Comparison of ENCODE assay signal across 8 mouse cellular contexts in the genomic region with DNA sequence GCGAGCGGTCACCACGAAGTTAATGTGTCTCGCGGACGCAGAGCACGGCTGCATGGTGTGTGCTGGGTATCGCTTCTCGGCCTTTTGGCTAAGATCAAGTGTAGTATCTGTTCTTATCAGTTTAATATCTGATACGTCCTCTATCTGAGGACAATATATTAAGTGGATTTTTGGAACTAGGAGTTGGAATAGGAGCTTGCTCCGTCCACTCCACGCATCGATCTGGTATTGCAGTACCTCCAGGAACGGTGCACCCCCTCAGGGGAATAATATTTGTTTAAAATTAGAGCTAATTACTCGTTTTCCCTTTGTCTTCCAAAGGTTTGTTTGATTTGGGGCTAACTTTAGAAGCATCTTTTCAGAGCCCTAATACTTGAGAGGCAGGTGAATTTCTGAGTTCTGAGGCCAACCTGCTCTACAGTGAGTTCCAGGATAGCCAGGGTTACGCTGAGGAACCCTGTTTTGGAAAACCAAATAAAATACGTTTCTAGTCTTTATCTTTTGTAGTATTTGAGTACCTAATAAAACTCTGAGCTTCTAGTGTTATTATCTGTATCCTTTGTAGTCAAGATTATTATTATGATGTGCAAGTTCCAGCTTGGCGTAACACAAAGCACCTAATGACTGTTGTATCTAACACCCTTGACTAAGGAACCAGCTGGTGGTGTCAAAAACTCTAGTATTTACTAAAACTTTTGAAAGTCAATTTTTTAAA. TPM values are rescaled to one million over a fixed set of nuclear protein-coding genes. Genes with fewer than 3 reads are reported as not detected.
A peak's percentile ranks its signal among the peaks of the same experiment; 100 is the strongest.
DNase-seq lines count a peak whose midpoint lies in the region; TF ChIP-seq lines count a peak whose summit lies in the region.

No protein-coding gene starts in this region.

- intact Hi-C loops in left cerebral cortex, adult 2 months (cut with DNase I) = no loop called here

- TF ChIP-seq EP300 in MEL (IDR thresholded peaks at IDR 0.05; ENCODE audit: low read depth in 1 of 2, low read length in 2 of 2) = 0 out of 4 replicates have a peak, but pooled peaks of 1 of the 2 experiments have one; percentile 23

- DNase-seq in left cerebral cortex, adult 2 months (ENCODE audit: extremely low spot score in 1 of 2, low spot score in 2 of 2) = no peak
- no peak for DNase-seq in left cerebral cortex, adult 11 months (ENCODE audit: low spot score)
- DNase-seq in MEL (ENCODE audit: low read depth, low spot score) (peak; percentile 97), liver (peak; percentile 80)
- peak; percentile 93 for DNase-seq in embryo, embryonic 10.5 days (ENCODE audit: low spot score)
- peak; percentile 76 for DNase-seq in hindbrain, embryonic 10.5 days (ENCODE audit: low spot score)
- DNase-seq in neural tube, embryonic 10.5 days (ENCODE audit: extremely low spot score, low spot score) = peak; percentile 66
- no peak for DNase-seq in gastrocnemius, postnatal 25 days

- no peaks in the 10 kb centered on the region for H3K79me2 ChIP-seq in MEL (ENCODE audit: control insufficient read depth, insufficient read depth, low read length, poor library complexity)

- H3K4me1 ChIP-seq in MEL (ENCODE audit: control insufficient read depth in 1 of 2, insufficient read depth in 2 of 2, low read length in 2 of 2) = peaks cover 0 to 6% of the 10 kb centered on the region in 2 experiments; a peak in 1 of 4 replicates
- H3K4me1 ChIP-seq in hindbrain, embryonic 10.5 days (replicated peaks) = peaks cover 10% of the 10 kb centered on the region

- H3K36me3 ChIP-seq in MEL (ENCODE audit: control insufficient read depth in 1 of 2, insufficient read depth in 2 of 2, low read length in 2 of 2) = no peaks in the 10 kb centered on the region
- H3K36me3 ChIP-seq in hindbrain, embryonic 10.5 days = no peaks in the 10 kb centered on the region

- 2% methylated on average over 12 of the region's 18 CpGs for WGBS in hindbrain, embryonic 10.5 days

- TF ChIP-seq CTCF in left cerebral cortex, adult 2 months (IDR thresholded peaks at IDR 0.05) = no peak
- no peak for TF ChIP-seq CTCF in MEL (IDR thresholded peaks at IDR 0.05 in 2 of 3, conservative IDR thresholded peaks at IDR 0.05 in 1 of 3; ENCODE audit: control insufficient read depth in 1 of 3, insufficient read depth in 1 of 3, low read depth in 2 of 3, low read length in 3 of 3, poor library complexity in 1 of 3, severe bottlenecking in 1 of 3)

- H3K27me3 ChIP-seq in MEL (ENCODE audit: control insufficient read depth in 1 of 2, insufficient read depth in 2 of 2, low read length in 2 of 2) = peaks cover 0 to 4% of the 10 kb centered on the region in 2 experiments; a peak in 2 of 4 replicates
- H3K27me3 ChIP-seq in hindbrain, embryonic 10.5 days (ENCODE audit: insufficient read depth, poor library complexity, severe bottlenecking) = peaks cover 26% of the 10 kb centered on the region

- H3K4me3 ChIP-seq in left cerebral cortex, adult 2 months = 0 out of 2 replicates have a peak overlapping the region, but pooled peaks have one; percentile 13
- no peak overlapping the region for H3K4me3 ChIP-seq in MEL (ENCODE audit: control insufficient read depth in 1 of 2, insufficient read depth in 1 of 2, low read depth in 2 of 2, low read length in 2 of 2)
- H3K4me3 ChIP-seq in hindbrain, embryonic 10.5 days = no peak overlapping the region

- no peaks in the 10 kb centered on the region for H3K9me3 ChIP-seq in MEL (replicated peaks; ENCODE audit: insufficient read depth, low read length)
- 0 out of 2 replicates have a peak, but pooled peaks cover 5% of the 10 kb centered on the region for H3K9me3 ChIP-seq in hindbrain, embryonic 10.5 days

- no peak overlapping the region for H3K9ac ChIP-seq in MEL (ENCODE audit: control insufficient read depth, low read depth, low read length, poor library complexity, severe bottlenecking)

- TF ChIP-seq RAD21 in MEL (IDR thresholded peaks at IDR 0.05; ENCODE audit: low read depth, low read length) = no peak

- TF ChIP-seq POLR2A in MEL (IDR thresholded peaks at IDR 0.05; ENCODE audit: control insufficient read depth in 1 of 2, insufficient read depth in 1 of 2, low read depth in 1 of 2, low read length in 2 of 2, poor library complexity in 1 of 2) = peak; percentile 80 to 91

- no peak overlapping the region for H3K27ac ChIP-seq in left cerebral cortex, adult 2 months
- no peak overlapping the region for H3K27ac ChIP-seq in MEL (ENCODE audit: control insufficient read depth, low read depth, low read length)
- no peak overlapping the region for H3K27ac ChIP-seq in hindbrain, embryonic 10.5 days

TF ChIP-seq in MEL, 35 proteins besides CTCF, POLR2A, EP300 and RAD21 (continues in another document):
- TF ChIP-seq ZC3H11A (IDR thresholded peaks at IDR 0.05; ENCODE audit: low read depth, low read length) = no peak
- no peak for TF ChIP-seq MXI1 (IDR thresholded peaks at IDR 0.05; ENCODE audit: low read depth, low read length)
- peak; percentile 82 for TF ChIP-seq HCFC1 (IDR thresholded peaks at IDR 0.05; ENCODE audit: low read depth, low read length)
- peak; percentile 92 for TF ChIP-seq NELFE (IDR thresholded peaks at IDR 0.05; ENCODE audit: low read depth, low read length)
- TF ChIP-seq ZMIZ1 (IDR thresholded peaks at IDR 0.05; ENCODE audit: low read depth, low read length) = peak; percentile 100
- no peak for TF ChIP-seq ELF1 (IDR thresholded peaks at IDR 0.05; ENCODE audit: low read depth, low read length)
- no peak for TF ChIP-seq ZNF384 (IDR thresholded peaks at IDR 0.05; ENCODE audit: low read depth, low read length)
- TF ChIP-seq MAFK (IDR thresholded peaks at IDR 0.05; ENCODE audit: borderline replicate concordance, low read depth, low read length) = no peak
- TF ChIP-seq ZKSCAN1 (IDR thresholded peaks at IDR 0.05; ENCODE audit: low read depth, low read length) = no peak
- no peak for TF ChIP-seq USF1 (IDR thresholded peaks at IDR 0.05; ENCODE audit: low read depth, low read length)
- TF ChIP-seq TBP (IDR thresholded peaks at IDR 0.05; ENCODE audit: low read depth, low read length) = peak; percentile 91
- TF ChIP-seq CHD2 (IDR thresholded peaks at IDR 0.05; ENCODE audit: low read length) = no peak
- TF ChIP-seq MAZ (IDR thresholded peaks at IDR 0.05; ENCODE audit: low read depth, low read length) = no peak
- no peak for TF ChIP-seq TAL1 (IDR thresholded peaks at IDR 0.05; ENCODE audit: low read length)
- peak; percentile 92 for TF ChIP-seq ETS1 (IDR thresholded peaks at IDR 0.05; ENCODE audit: low read depth, low read length)
- peak; percentile 81 for TF ChIP-seq GATA1 (IDR thresholded peaks at IDR 0.05; ENCODE audit: low read depth, low read length)
- TF ChIP-seq KAT2A (conservative IDR thresholded peaks at IDR 0.05; ENCODE audit: low read depth, low read length) = no peak
- no peak for TF ChIP-seq BHLHE40 (IDR thresholded peaks at IDR 0.05; ENCODE audit: borderline replicate concordance, low read depth, low read length)
- TF ChIP-seq POLR2AphosphoS5 (IDR thresholded peaks at IDR 0.05; ENCODE audit: borderline replicate concordance, low read depth, low read length) = peak; percentile 98; the same call in 1 of the 2 replicates
- peak; percentile 65; the same call in 1 of the 2 replicates for TF ChIP-seq RCOR1 (IDR thresholded peaks at IDR 0.05; ENCODE audit: low read depth, low read length)
- no peak for TF ChIP-seq USF2 (IDR thresholded peaks at IDR 0.05; ENCODE audit: borderline replicate concordance in 1 of 2, insufficient read depth in 1 of 2, low read depth in 1 of 2, low read length in 2 of 2)
- TF ChIP-seq MEF2A (IDR thresholded peaks at IDR 0.05; ENCODE audit: extremely low read depth, insufficient replicate concordance, low read depth, low read length, poor library complexity, severe bottlenecking) = no peak
- TF ChIP-seq MYC (IDR thresholded peaks at IDR 0.05; ENCODE audit: low read depth, low read length) = no peak
- no peak for TF ChIP-seq SMC3 (IDR thresholded peaks at IDR 0.05; ENCODE audit: low read depth, low read length)
- no peak for TF ChIP-seq GABPA (IDR thresholded peaks at IDR 0.05; ENCODE audit: low read depth, low read length)
- TF ChIP-seq MYB (IDR thresholded peaks at IDR 0.05; ENCODE audit: low read depth, low read length) = peak; percentile 71
- no peak for TF ChIP-seq TCF12 (IDR thresholded peaks at IDR 0.05; ENCODE audit: low read depth, low read length)
- peak; percentile 98 for TF ChIP-seq POLR2AphosphoS2 (IDR thresholded peaks at IDR 0.05; ENCODE audit: low read length)
- TF ChIP-seq E2F4 (IDR thresholded peaks at IDR 0.05; ENCODE audit: borderline replicate concordance, low read depth, low read length) = no peak
- no peak for TF ChIP-seq MAX (IDR thresholded peaks at IDR 0.05; ENCODE audit: low read length)
- 0 out of 2 replicates have a peak, but pooled peaks have one; percentile 40 for TF ChIP-seq UBTF (IDR thresholded peaks at IDR 0.05; ENCODE audit: borderline replicate concordance, insufficient read depth, low read depth, low read length)
- no peak for TF ChIP-seq NRF1 (IDR thresholded peaks at IDR 0.05; ENCODE audit: insufficient read depth, low read depth, low read length, poor library complexity, severe bottlenecking)
- TF ChIP-seq SIN3A (IDR thresholded peaks at IDR 0.05; ENCODE audit: low read length) = peak; percentile 84

RNA-seq across cellular contexts. Expression of a gene that starts 14.2 kb away (rescaled TPM):
- 1 to 10 TPM; 4.1 to 4.9 TPM for total RNA-seq in left cerebral cortex, adult 2 months (2021)
- not detected in 2 replicates for total RNA-seq in MEL (2012; rRNA removed)
- not detected for polyA plus RNA-seq in MEL (2012; ENCODE audit: insufficient read depth in 1 of 2, insufficient read length in 2 of 2, low read depth in 1 of 2, low replicate concordance in 2 of 2, missing spikeins in 1 of 2)
- polyA plus RNA-seq in hindbrain, embryonic 10.5 days (2016; fragmentation: Nextera tagmentation; extraction: Ambion mirVana) = 12.3 and 27.2 TPM in 2 replicates
- 10 to 100 TPM; 39.6 to 50.5 TPM for total RNA-seq in gastrocnemius, postnatal 25 days (2021)

RNA-seq across cellular contexts. Expression of a gene that starts 57.8 kb away (rescaled TPM):
- 1 to 10 TPM; 4.8 to 5.6 TPM for total RNA-seq in left cerebral cortex, adult 2 months (2021)
- total RNA-seq in MEL (2012; rRNA removed) = 10.4 and 10.7 TPM in 2 replicates
- 10 to 100 TPM in 1 of 2 experiments, not detected in 1; 15.5 TPM for polyA plus RNA-seq in MEL (2012; ENCODE audit: insufficient read depth in 1 of 2, insufficient read length in 2 of 2, low read depth in 1 of 2, low replicate concordance in 2 of 2, missing spikeins in 1 of 2)
- polyA plus RNA-seq in hindbrain, embryonic 10.5 days (2016; fragmentation: Nextera tagmentation; extraction: Ambion mirVana) = 21.2 and 22.8 TPM in 2 replicates
- 10 to 100 TPM; 19.1 to 20.7 TPM for total RNA-seq in gastrocnemius, postnatal 25 days (2021)

RNA-seq across cellular contexts. Expression of a gene that starts 57.8 kb away (rescaled TPM):
- 10 to 100 TPM; 17.7 to 19.4 TPM for total RNA-seq in left cerebral cortex, adult 2 months (2021)
- not detected in 2 replicates for total RNA-seq in MEL (2012; rRNA removed)
- polyA plus RNA-seq in MEL (2012; ENCODE audit: insufficient read depth in 1 of 2, insufficient read length in 2 of 2, low read depth in 1 of 2, low replicate concordance in 2 of 2, missing spikeins in 1 of 2) = under 1 TPM in 1 of 2 experiments, not detected in 1; 0.06 TPM
- polyA plus RNA-seq in hindbrain, embryonic 10.5 days (2016; fragmentation: Nextera tagmentation; extraction: Ambion mirVana) = 9.3 and 17.4 TPM in 2 replicates
- not detected for total RNA-seq in gastrocnemius, postnatal 25 days (2021)

Comparison
In these comparisons a context has a peak if more than half of its experiments do, and no peak if none do; other contexts are left out.
1. DNase-seq: peak in MEL (single experiment), embryo, embryonic 10.5 days (single experiment), hindbrain, embryonic 10.5 days (single experiment), liver (single experiment) and neural tube, embryonic 10.5 days (single experiment); none in left cerebral cortex, adult 2 months (0 of 2), left cerebral cortex, adult 11 months (single experiment) and gastrocnemius, postnatal 25 days (single experiment).
2. RNA of a gene that starts 14.2 kb away (total RNA-seq): 39.6 to 50.5 TPM in gastrocnemius, postnatal 25 days; 4.1 to 4.9 TPM in left cerebral cortex, adult 2 months and not detected in MEL; every median in the first group is over 4 times any median in the second.
3. RNA of a gene that starts 57.8 kb away (total RNA-seq): 17.7 to 19.4 TPM in left cerebral cortex, adult 2 months; not detected in gastrocnemius, postnatal 25 days and not detected in MEL; every median in the first group is over 10 times any median in the second.